Mouse (Mus musculus) spleen, postnatal 0 days (tissue): ENCODE measurements around the gene Tmem139. TPM values are rescaled to one million over a fixed set of nuclear protein-coding genes. Genes with fewer than 3 reads are reported as not detected.

Experiments
- polyA plus RNA-seq: library from polyadenylated mRNA; unstranded; fragments of >200 nt; fragmentation: Nextera tagmentation; extraction: Ambion mirVana; gene quantifications from 2 replicates; pipeline ENCODE4 v1.2.1, GENCODE M21; 2015

The Tmem139 gene
- 0.22 TPM in 1 of 2 replicates, not detected in the other for polyA plus RNA-seq

DNA sequence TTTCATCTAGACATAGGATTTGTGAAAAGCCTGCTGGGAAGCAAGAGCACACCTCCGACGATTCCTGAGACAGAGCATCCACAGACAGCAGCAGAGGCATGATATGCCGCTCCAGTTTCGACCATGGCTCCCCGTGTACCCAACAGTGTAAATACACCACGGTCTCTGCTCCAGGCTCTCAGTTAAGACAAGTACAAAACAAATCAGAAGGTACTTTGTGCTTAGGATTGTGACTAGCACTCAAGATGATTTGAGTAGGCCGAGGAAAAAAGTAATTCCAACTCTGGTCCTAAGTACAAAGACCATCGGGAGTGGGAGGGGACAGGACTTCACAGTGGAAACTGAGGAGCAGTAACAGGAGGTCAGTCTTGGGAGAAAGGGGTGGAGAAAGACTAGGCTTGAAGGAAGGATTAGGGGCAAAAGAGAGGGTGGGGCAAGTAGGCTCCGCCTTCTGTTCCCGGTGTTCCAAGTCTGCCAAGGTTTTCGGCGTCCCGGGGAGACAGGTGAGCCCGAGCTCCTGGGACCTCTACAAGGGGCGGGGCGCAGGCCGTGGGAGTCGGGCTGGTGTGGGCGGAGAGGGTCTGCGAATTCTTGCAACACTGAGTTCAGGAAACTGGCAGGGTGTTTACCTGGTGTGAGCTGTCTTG, at the start of gene Tmem139:
Gene Tmem139 (plus strand): TSS at position 447 of the 647 bp plus-strand sequence.

DNA sequence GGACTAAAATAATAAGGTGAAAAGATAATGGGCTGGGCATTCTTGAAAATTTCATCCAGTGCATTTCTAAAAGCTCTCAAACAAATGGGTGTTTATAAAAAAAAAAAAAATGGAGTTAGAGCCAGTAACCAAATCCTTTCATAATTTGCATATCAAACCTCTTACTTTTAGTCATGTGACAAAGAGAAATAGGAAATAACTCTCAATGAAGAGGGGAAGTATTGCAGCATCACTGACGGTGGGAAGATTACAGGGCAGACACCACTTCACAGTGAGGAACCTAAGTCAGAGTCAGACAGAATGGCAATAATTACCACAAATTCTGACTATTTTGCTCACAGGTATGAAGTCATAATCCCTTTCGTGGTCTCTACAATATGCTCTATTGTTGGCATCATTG, 46.7 kb upstream of the Tmem139 start, which contains the start of gene Tas2r144:
Gene Tas2r144 (plus strand): TSS at position 301 of the 400 bp plus-strand sequence.

DNA sequence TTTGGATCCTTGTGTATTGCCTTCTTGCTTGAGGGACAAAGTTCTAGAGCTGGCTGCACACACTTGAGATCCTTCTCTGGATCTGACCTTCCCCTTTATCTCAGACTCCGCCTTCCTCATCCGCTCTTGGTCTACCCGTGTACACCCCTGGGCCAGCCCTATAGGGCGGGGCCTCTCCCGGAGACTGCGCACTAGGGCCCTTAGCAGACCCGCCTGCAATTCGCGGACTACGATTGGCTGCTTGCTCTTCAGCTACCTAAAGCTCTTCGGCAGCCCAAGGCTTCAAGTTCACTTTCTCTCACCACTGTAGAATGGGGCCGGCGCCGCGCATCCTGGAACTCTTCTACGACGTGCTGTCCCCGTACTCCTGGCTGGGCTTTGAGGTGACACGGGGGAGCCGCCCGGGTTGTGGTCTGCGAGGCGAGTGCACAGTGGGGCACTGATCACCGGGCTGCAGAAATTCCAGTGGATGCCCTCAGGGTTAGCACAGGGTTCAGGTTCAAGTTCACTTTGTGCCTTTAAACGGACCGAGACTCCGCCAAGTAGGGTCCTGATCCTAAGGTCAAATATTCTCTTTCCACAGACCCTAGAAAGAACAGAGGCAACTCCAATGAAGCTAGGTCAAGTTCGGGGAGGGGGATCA, 15.9 kb upstream of the Tmem139 start, which contains the start of gene Gstk1:
Gene Gstk1 (plus strand): TSS at position 225 of the 643 bp plus-strand sequence.

DNA sequence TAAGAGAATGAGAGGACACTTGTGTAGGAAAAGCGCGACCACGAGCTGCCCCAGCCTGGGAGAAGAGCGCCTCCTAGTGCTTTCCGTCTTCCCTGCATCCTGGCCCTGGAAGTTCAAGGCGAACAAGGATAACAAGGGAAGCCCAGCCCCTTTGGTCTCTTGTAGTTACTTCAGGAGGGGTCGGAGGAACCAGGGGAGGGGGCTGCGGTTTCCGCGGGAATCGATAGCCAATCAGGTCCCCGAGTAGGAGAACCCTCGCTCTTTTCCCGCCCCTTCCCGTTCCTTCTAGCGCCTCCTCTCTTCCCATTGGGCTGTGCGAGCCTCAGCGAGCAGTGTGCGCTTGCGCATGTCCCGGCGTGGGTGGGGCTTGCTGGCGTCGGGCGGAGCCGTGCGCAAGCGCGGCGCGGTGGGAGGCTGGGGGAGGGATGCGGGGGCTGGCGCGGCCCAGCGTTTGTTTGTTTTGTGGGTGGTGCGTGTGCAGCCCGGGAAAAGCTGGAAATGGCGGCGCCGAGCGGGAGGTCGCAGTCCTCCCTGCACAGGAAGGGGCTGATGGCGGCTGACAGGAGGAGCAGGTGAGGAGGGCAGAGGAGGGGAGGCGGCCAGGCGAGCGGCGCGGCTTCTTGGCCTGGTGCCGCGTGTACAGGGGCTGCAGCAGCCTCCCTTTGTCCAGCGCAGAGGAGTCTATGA, 3.0 kb downstream of the Tmem139 start, which contains the start of gene Casp2:
Gene Casp2 (plus strand): TSS at position 360 of the 687 bp plus-strand sequence.

DNA sequence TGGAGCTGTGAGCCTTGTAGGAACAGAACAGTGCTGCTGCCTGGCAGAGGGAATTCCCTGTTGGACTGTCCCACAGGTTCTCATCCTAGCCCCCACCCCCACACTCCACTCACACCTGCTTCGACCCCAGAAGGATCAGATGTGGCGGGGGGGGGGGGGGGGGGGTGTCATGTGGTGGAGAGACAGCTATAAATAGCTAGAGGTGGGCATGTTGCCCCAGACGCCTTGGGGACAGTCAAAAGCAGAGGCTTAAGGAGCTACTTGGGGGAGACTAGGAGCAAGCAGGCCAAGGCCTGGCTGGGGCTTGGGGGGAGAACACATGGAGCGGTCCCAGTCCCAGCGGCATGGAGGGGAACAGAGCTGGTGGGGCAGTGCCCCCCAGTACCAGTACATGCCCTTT, 24.7 kb downstream of the Tmem139 start, which contains the start of gene Clcn1:
Gene Clcn1 (plus strand): TSS at position 238 of the 400 bp plus-strand sequence.

Other genes starting within 250 kb of the Tmem139 start
- not detected in 2 replicates for gene Sva, start 223.6 kb upstream of the Tmem139 start, polyA plus RNA-seq
- gene Tas2r139, start 121.0 kb upstream of the Tmem139 start, polyA plus RNA-seq: not detected in 2 replicates
- gene Tas2r144, start 46.6 kb upstream of the Tmem139 start, polyA plus RNA-seq: not detected in 2 replicates
- gene Gstk1, start 16.0 kb upstream of the Tmem139 start, polyA plus RNA-seq: 3.7 and 5.2 TPM in 2 replicates
- 31.6 and 34.9 TPM in 2 replicates for gene Casp2, start 3.0 kb downstream of the Tmem139 start, polyA plus RNA-seq
- gene Clcn1, start 24.7 kb downstream of the Tmem139 start, polyA plus RNA-seq: 0.07 and 0.10 TPM in 2 replicates
- 0.04 and 0.06 TPM in 2 replicates for gene Fam131b, start 62.7 kb downstream of the Tmem139 start, polyA plus RNA-seq
- 67.2 and 85.7 TPM in 2 replicates for gene Zyx, start 87.7 kb downstream of the Tmem139 start, polyA plus RNA-seq
- gene Epha1, start 111.3 kb downstream of the Tmem139 start, polyA plus RNA-seq: 0.95 and 1.3 TPM in 2 replicates
- not detected in 2 replicates for gene Tas2r143, start 138.3 kb downstream of the Tmem139 start, polyA plus RNA-seq
- gene Tas2r135, start 143.5 kb downstream of the Tmem139 start, polyA plus RNA-seq: 0.14 TPM in 1 of 2 replicates, not detected in the other
- gene Tas2r126, start 172.6 kb downstream of the Tmem139 start, polyA plus RNA-seq: not detected in 2 replicates
- gene Olfr458, start 203.2 kb downstream of the Tmem139 start, polyA plus RNA-seq: 0.07 and 0.08 TPM in 2 replicates
- 0.05 TPM in 1 of 2 replicates, not detected in the other for gene Olfr457, start 214.4 kb downstream of the Tmem139 start, polyA plus RNA-seq
- 0.12 and 0.16 TPM in 2 replicates for gene Olfr456, start 225.2 kb downstream of the Tmem139 start, polyA plus RNA-seq